Mouse (Mus musculus) heart, adult 18-20 months (tissue): ENCODE results near the gene Slc26a6. TPM values are rescaled to one million over a fixed set of nuclear protein-coding genes. Genes with fewer than 3 reads are reported as not detected.
A peak's percentile ranks its signal among the peaks of the same experiment; 100 is the strongest.

Experiments used
- DNase-seq, 2 experiments: peaks; one replicate each; pipeline ENCODE4 v3.0.0; 2021 to 2022; ENCODE audit warnings: mixed read lengths in 1 of 2
- total RNA-seq, 2 experiments: library from RNA; stranded (reverse); gene quantifications; 2 replicates each; pipeline ENCODE4 v1.2.3; 2021

Slc26a6 gene
- total RNA-seq, 2 experiments from 2014 or later = 19.6 to 19.8 TPM

DNA sequence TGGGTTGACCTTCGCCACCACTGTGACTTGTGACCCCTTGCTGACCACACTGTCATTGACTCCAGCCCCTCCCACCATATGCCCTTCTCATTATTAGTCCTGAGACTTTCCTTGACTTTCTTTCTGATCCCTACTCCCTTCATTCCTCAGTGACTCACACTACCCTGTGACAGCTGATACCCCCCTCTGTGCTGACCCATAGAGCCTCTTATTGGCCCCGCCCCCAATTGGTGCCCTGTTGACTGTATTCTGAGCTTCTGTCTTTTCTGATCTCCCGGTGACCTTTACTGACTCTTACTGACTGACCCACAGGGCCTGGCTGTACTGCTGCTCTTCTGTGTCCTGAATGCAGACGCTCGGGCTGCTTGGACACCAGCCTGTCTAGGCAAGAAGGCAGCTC, 7.7 kb upstream of the Slc26a6 start:
- no peak for DNase-seq

GRCm38 (mm10) chr9:108847374-108847773, 5.7 kb upstream of the Slc26a6 start:
- DNase-seq = no peak

DNA sequence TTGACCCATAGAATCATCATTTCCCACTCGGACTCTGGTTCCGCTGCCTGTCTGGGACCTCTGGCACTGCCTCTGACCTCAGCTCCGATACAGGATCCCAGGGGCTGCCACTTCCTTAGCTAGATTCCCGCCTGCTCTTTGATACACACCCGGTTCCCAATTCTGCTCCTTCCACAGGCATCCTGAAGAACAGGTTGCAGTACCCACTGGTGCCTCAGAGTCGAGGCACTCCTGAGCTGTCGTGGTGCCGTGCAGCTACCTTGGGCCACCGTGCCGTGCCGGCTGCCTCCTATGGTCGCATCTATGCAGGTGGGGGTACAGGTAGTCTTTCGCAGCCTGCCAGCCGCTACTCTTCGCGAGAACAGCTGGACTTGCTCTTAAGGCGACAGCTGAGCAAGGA, 4.7 kb upstream of the Slc26a6 start:
- DNase-seq = no peak

DNA sequence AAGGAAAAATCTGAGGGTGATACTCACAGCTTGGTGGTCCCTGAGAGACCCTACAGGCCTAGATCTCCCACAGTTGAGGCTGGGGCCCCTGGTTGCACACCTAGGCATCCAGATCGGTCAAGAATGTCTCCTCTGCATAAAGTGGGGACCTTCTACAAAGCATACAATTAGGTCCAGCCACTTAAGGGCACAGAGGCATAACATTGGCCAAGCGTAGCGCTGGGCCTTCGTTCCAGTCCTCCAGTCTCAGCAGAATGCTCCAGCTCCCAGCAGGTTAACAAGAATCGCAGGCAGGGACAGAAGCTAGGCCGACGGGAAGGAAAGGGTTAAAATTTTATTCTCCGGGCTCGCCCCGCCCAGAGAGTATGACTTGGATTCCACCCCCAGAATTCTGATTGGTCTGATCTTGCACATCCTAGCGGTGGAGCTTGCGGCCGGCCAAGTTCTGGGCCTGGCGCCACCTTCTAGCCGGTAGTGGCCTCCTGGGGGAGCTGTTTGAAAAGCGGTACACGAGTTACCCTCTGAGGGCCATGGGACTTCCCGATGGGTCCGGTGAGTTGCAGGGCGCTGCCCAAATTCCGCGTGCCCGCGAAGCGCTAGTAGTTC, 655 bp downstream of the Slc26a6 start:
- peak; percentile 94 to 97 for DNase-seq

DNA sequence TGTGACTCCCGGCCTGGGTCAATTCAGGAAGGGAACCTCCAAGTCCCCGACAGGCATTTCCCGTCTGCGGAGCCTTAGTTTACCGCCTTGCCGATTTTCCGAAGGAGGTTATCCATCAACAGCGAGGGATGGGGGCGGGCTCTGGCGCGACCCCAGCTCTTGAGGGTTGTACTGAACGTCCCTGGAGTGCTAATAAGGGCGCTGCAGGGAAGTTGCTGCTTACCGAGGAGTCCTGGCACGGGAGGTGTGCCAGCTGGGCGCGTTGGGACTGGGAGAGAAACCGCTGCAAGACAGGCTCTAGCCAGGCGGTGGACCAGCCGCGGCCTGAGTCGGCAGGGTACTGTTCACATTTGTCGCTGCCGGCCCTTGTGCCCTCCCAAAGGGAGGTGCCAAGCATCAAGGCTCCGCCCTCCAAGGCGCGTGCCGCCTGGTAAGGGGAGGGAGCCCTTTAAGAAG, 1.2 kb downstream of the Slc26a6 start:
- peak; percentile 89 to 91 for DNase-seq

DNA sequence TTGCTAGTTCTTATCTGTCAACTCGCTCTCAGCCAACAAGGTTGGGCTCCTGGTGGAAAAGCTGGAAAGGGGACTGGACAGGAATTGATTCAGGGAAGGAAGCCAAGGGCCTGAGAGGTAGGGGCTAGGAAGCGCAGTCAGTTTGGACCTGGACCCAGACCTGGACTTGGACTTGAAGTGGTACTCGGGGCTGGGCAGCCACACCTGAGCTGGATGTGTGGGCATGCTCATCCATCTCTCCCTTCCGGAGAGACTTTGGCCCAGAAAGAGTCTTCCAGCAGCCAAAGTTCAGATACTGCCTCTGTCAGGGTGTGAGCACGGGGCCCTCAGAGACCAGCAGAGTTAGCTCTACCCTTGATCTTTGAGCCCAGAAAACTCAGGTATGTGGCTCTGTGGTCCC, 2.3 kb downstream of the Slc26a6 start:
- peak; percentile 26 to 40 for DNase-seq

GRCm38 (mm10) chr9:108858792-108859527, 5.9 kb downstream of the Slc26a6 start:
- DNase-seq = peak; percentile 54

- no peak for DNase-seq
These were observed 59.2 kb downstream of the Slc26a6 start for GRCm38 (mm10) chr9:108912308-108912707.

GRCm38 (mm10) chr9:108913161-108913560, 60.1 kb downstream of the Slc26a6 start:
- no peak for DNase-seq

DNA sequence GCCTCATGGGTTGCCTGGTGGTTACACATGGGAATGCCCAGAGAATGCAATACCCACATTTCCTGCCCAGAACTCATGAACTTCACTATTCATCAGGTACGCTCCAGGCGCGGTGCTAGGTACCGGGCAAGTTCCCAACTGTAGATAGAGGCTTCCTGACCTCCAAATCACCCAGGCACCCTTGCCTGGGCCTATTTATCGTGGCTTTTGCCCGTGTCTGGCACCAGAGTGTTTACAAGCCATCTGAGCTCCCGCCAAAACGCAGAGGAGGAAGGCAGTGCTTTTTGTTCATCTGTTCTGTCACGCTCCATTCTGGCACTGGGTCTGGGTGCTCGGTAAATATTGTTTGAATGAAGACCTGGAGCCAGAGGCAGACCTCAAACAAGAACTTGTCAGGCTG, 60.5 kb downstream of the Slc26a6 start:
- DNase-seq = peak; percentile 44 to 57

DNA sequence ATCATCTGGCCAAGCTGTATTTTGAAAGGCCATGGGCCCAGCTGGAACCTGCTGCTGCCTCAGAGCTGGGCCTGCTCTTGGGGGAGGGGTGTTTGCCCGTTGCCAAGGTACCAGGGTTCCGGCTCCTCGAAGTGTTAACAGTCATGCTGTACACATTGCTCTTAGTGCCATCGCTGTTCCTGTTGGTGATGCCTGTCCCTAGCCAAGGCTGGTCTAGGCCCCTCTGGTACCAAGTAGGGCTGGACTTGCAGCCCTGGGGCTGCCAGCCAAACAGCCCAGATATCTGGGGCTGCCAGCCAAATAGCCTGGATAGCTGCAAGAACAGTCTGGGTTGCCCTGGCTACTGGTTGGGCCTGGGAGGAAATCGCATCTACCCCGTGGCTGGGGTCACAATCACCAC, 61.4 kb downstream of the Slc26a6 start, which contains the start of gene Tmem89:
Gene Tmem89, plus strand, starts transcription at position 129 of the 400 bp plus-strand sequence.
- DNase-seq = peak; percentile 54 to 77

GRCm38 (mm10) chr9:108925897-108926296, 72.8 kb downstream of the Slc26a6 start:
- DNase-seq = no peak

- DNase-seq = no peak
These were observed 75.3 kb downstream of the Slc26a6 start for GRCm38 (mm10) chr9:108928424-108928823.

- no peak for DNase-seq
These were observed 82.9 kb downstream of the Slc26a6 start for GRCm38 (mm10) chr9:108935991-108936390.

- peak; percentile 94 to 95 for DNase-seq
These were observed 83.6 kb downstream of the Slc26a6 start, which contains the start of gene Uqcrc1 for GRCm38 (mm10) chr9:108936418-108937364. Gene Uqcrc1, plus strand, starts transcription at chr9:108936633.

DNA sequence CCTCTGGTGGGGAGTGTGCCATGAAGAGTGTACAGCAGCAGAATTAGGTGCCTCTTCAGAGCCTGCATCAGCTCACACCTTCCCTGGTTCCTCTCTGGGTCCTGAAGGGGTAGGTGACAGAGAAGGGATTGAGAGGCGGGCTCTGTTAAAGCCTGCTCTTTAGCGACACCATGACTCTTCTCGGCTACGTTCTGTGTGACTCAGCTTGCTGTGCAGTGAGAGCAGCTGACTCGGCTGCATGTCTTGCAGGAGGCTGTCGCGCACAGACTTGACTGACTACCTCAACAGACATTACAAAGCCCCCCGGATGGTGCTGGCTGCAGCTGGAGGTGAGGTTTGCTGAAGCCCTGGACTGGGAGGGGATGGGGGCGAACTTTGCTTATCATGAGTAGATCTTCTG, 92.0 kb downstream of the Slc26a6 start:
- DNase-seq = no peak

DNA sequence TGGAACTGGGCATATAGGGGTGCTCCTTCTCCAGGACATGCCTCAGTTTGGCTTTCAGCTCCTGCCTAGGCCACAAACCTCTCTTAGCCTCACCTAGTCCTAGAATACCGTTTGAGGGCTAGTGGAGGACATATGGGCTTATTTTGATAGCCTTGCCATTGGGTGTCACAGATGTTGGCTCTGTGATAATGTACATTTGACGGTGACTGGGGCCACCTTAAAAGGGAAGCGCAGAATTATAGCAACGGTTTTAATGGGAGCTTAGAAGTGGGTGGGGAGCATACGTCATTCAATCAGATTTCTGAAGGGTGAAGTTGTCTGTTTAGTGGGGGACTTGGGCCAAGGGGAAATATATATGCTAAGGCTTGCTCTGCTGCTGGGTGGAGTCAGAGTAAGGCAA, 92.5 kb downstream of the Slc26a6 start:
- no peak for DNase-seq

DNA sequence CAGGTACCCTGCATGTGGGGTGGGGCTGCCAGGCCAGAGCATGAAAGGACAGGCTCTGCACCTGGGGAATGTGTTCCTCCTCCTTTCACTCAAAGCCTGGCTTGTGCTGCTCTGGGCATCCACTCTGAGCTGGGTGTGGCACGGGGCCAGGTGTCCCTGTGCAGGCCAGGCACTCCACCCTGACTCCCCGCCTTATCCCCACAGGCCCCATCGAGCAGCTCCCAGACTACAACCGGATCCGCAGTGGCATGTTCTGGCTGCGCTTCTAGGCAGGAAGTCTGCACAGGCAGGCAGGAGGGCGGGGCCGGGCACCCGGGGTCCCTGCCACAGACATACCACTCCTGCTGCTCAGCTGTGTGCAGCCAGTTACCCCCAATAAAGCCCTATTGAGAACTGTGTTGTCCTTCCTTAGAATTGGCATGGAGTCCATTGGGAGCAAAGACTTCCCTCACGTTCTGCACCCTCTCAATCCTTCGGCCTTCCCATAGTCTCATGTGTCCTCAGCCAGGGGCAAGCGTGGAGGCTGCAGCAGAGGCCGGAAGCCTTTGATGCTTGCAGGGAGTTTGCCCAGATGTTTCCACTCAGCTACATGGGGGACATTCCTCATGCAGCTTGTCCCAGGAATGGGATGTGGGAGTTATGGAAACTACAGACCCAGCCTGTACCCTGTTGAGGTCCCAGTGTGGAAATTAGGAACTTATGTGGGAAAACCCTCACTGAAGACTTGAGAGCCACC, 96.3 kb downstream of the Slc26a6 start:
- DNase-seq = peak; percentile 46 to 56

DNA sequence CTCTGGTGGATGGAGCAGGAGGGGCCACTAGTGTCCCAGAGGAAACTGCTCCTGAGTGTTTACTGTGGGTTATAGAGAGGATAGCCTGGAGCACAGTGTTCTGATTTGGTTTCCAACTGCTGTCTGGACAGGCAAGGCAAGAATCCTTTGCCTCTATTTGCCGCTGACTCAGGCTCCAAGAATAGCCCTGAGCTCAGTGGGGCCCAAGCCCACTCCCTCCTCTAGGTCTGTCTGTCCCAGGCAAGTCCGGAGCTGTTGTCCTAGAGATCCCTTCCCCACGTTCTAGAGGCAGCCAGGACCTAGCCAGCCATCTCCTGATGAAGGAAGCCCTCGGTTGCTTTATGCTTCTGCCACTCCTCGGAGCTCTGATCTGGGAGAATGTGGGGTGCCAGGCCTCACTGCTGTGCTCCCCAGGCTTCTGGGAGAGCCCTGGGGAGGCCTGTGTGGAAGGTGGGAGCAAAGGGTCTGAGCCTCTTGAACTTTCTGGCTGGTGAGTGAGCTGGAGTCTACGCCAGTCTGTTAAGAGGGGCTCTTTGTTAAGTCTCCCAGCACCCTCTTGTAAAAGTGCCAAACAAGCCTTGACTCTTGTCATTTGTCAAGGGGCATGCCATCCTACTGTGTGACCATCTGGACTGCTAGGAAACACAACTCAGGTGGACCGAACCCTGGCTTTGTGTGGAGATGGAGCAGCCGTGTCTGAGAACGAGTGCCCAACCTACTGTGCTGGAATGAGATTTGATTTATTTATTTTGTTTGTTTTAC, 97.1 kb downstream of the Slc26a6 start:
- DNase-seq = peak; percentile 26 to 32

- DNase-seq = no peak
These were observed 100.1 kb downstream of the Slc26a6 start, which contains the start of gene Col7a1 for GRCm38 (mm10) chr9:108953081-108953636. Gene Col7a1, plus strand, starts transcription at chr9:108953586.

DNA sequence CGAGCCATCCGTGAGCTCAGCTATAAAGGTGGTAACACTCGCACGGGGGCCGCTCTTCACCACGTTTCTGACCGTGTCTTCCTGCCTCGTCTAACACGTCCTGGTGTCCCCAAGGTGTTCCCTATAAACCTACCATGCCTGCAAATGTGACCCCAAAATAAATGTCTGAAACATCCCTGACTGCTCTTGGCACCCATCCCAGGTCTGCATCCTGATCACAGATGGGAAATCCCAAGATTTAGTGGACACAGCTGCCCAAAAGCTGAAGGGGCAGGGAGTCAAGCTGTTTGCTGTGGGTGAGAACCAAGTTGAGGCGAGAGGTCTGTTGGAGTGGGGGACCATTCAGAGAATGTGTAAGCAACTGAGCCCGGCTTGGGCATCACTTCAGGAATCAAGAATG, 102.2 kb downstream of the Slc26a6 start:
- DNase-seq = no peak
